Mouse (Mus musculus) heart, embryonic 11.5 days (tissue): ENCODE measurements around the gene Amacr. TPM values are rescaled to one million over a fixed set of nuclear protein-coding genes. Genes with fewer than 3 reads are reported as not detected.

Experiments used
- ATAC-seq: fragments of 200-750 bp; cut with Nextera tagmentation; replicated peaks from 2 replicates; pipeline ENCODE4 v1.8.0; 2017; ENCODE audit warnings: moderate library complexity; ENCODE audit not compliant: insufficient number of reproducible peaks, low FRiP score, low TSS enrichment
- H3K27ac ChIP-seq: fragments of 300-500 bp; sonication (generic); 2 replicates; pipeline ENCODE4 v1.5.1; 2014; ENCODE audit warnings: mild to moderate bottlenecking, low read depth, low read length
- H3K27me3 ChIP-seq: fragments of 300-500 bp; sonication (generic); 2 replicates; pipeline ENCODE4 v1.6.1; 2014; ENCODE audit warnings: mild to moderate bottlenecking, low read length, mixed read lengths; ENCODE audit not compliant: control insufficient read depth, insufficient read depth
- H3K36me3 ChIP-seq: fragments of 300-500 bp; sonication (generic); 2 replicates; pipeline ENCODE4 v1.6.1; 2014; ENCODE audit warnings: mild to moderate bottlenecking, low read length, moderate library complexity, mixed read lengths; ENCODE audit not compliant: control insufficient read depth, insufficient read depth
- H3K4me1 ChIP-seq: fragments of 300-500 bp; sonication (generic); 2 replicates; pipeline ENCODE4 v1.6.1; 2014; ENCODE audit warnings: low read length; ENCODE audit not compliant: control insufficient read depth, insufficient read depth
- H3K4me2 ChIP-seq: fragments of 300-500 bp; sonication (generic); 2 replicates; pipeline ENCODE4 v1.6.1; 2014; ENCODE audit warnings: mild to moderate bottlenecking, moderate library complexity
- H3K4me3 ChIP-seq: fragments of 300-500 bp; sonication (generic); 2 replicates; pipeline ENCODE4 v1.5.1; 2014; ENCODE audit warnings: low read depth, low read length
- H3K9ac ChIP-seq: fragments of 300-500 bp; sonication (generic); 2 replicates; pipeline ENCODE4 v1.6.1; 2014; ENCODE audit warnings: mild to moderate bottlenecking, low read depth, low read length, moderate library complexity
- H3K9me3 ChIP-seq: fragments of 300-500 bp; sonication (generic); replicated peaks from 2 replicates; pipeline ENCODE4 v1.6.1; 2016; ENCODE audit warnings: low read length; ENCODE audit not compliant: control insufficient read depth
- WGBS: fragments of 180-500 bp; shearing (Covaris S2); extraction: QIAGEN DNeasy Blood & Tissue Kit; methylation state at CpG from one replicate; pipeline ENCODE4 v1.1.7; 2014; ENCODE audit not compliant: insufficient replicate concordance; 5-methylcytosine and 5-hydroxymethylcytosine counted together
- polyA plus RNA-seq: library from polyadenylated mRNA; unstranded; fragments of >200 nt; fragmentation: Nextera tagmentation; extraction: Ambion mirVana; gene quantifications from 2 replicates; pipeline ENCODE4 v1.2.1, GENCODE M21; 2014

Amacr gene
- polyA plus RNA-seq, 1 experiment from 2014 or later = 16.7 TPM

DNA sequence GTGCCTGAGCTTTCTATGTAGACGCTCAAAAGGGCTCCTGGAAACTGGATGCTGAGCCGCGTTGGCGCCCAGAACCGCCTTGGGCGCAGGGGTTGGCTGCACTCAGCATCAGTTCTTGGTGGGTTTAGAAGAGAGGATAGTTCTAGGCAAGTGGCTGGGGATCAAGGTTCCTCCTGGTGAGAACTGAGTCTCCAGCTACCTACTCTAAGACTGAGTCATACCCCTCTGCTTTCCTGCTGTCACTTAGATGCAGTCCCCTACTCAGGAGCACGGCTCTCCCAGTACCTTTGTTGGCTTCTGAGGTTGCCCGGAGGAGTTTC, 55.8 kb downstream of the Amacr start:
- no peak for ATAC-seq
- Histone ChIP-seq H3K4me3 (peak overlapping the region; percentile 41; the same call in 1 of the 2 replicates), H3K27me3 (peaks cover 54% of the 10 kb centered on the region), H3K4me1 (peaks cover 11% of the 10 kb centered on the region), H3K4me2 (peak overlapping the region; percentile 71), H3K9ac (no peak overlapping the region), H3K27ac (no peak overlapping the region), H3K36me3 (no peaks in the 10 kb centered on the region), H3K9me3 (no peaks in the 10 kb centered on the region)
- whole genome bisulfite sequencing = 5% methylated on average over 8 of the region's 8 CpGs

DNA sequence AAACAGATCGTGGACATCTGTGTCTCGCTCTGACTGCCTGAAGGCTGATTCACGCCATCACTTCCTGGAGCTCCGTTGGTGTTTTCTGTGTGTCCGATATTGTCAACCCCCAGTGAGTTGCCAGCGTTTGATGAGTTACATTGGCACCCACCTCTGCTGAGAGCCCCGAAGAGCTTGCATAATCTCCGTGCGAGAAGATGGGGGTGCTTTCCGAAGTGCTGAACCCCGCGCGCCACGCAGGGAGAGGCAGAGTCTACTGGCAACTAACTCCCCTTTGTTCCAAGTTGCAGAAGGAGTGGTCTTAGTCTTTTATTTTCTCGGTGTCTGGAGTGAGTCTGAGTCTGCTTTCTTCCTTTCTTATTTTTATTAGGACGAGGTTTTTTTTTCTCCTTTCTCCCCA, 56.2 kb downstream of the Amacr start, which contains the start of gene Rxfp3:
Gene Rxfp3 (minus strand): TSS at position 281 of the 400 bp plus-strand sequence.
- Histone ChIP-seq H3K4me3 (peak within 1 kb of the TSS; percentile 41), H3K4me2 (peak within 1 kb of the TSS; percentile 71), H3K4me1 (peaks cover 11% of the 10 kb centered on the region), H3K36me3 (no peaks in the 10 kb centered on the region), H3K9ac (no peak within 1 kb of the TSS), H3K27me3 (peaks cover 54% of the 10 kb centered on the region), H3K27ac (no peak within 1 kb of the TSS), H3K9me3 (no peaks in the 10 kb centered on the region)
- 9% methylated on average over 16 of the region's 16 CpGs for WGBS
- ATAC-seq = no peak

DNA sequence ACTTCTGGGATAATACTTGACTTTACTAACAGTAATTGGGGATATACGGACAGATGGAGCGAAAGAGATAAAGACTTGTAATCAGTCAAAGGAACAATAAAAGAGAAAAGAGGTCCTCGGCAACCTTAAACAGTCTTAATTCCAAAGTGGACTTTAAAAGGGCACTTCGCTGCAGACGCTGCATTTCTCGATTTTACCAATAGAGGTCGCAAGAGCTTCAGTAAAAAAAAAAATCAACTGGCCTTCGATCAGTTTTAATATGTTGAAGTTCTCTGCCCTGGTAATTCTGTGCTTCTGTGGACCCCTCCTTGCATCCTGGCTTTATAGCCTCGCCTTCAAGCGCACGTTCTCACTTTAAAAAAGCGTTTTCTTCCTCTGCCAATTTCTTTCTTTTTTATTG, 56.9 kb downstream of the Amacr start:
- Histone ChIP-seq H3K9ac (no peak overlapping the region), H3K27me3 (peaks cover 51% of the 10 kb centered on the region), H3K9me3 (no peaks in the 10 kb centered on the region), H3K36me3 (no peaks in the 10 kb centered on the region), H3K4me1 (peaks cover 11% of the 10 kb centered on the region), H3K27ac (no peak overlapping the region), H3K4me3 (no peak overlapping the region), H3K4me2 (no peak overlapping the region)
- WGBS = 5% methylated on average over 12 of the region's 12 CpGs
- ATAC-seq = no peak

DNA sequence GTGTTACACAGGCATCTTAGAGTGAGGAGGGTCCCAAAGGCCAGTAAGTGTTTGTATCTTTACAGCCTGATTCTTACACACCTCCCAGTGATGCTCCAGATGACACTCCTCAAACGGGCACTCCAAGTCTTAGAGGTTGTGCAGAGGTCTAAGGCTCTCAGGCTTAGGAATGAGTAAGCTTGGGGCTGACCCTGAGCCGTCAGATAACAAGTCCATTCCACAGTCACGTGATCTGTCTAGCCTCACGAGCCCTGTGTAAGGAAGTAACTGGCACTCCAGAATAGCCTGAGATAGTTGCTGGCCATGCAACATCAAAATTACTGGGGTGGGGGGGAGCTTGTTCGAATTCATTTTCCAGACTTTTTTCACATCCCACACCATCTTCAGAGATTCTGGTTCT, 58.5 kb downstream of the Amacr start:
- no peak overlapping the region for H3K4me3 ChIP-seq
- no peak; the same call in 1 of the 2 replicates for ATAC-seq
- H3K27me3 ChIP-seq = peaks cover 35% of the 10 kb centered on the region
- WGBS = 19% methylated on average over 5 of the region's 5 CpGs
- H3K4me1 ChIP-seq = peaks cover 11% of the 10 kb centered on the region
- no peak overlapping the region for H3K4me2 ChIP-seq
- no peak overlapping the region for H3K9ac ChIP-seq
- no peaks in the 10 kb centered on the region for H3K9me3 ChIP-seq
- no peaks in the 10 kb centered on the region for H3K36me3 ChIP-seq
- no peak overlapping the region for H3K27ac ChIP-seq

DNA sequence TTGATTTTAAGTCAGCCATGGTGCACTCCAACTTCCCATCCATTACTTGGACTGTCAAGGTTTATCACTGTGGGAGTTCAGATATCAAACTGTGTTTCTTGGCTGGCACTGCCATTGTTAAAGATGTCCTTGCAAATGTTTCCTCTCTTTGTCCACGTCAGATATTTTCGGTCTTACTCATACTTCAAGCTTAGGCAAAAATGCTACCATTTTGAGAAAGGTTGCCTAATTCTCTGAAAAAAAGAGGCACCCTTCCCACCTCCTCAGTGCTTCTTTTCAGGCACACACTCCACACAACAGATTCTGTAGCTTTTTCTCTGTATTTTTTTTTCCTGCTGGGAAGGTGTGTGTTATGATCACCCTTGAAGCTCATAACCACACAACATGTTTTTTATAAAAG, 59.7 kb downstream of the Amacr start:
- Histone ChIP-seq H3K9me3 (no peaks in the 10 kb centered on the region), H3K4me3 (no peak overlapping the region), H3K4me2 (no peak overlapping the region), H3K36me3 (no peaks in the 10 kb centered on the region), H3K27ac (no peak overlapping the region), H3K9ac (no peak overlapping the region), H3K4me1 (peaks cover 6% of the 10 kb centered on the region), H3K27me3 (peaks cover 23% of the 10 kb centered on the region)
- no peak for ATAC-seq
- WGBS = 61% methylated on average over 2 of the region's 2 CpGs

GRCm38 (mm10) chr15:11042828-11043227, 61.3 kb downstream of the Amacr start:
- Histone ChIP-seq H3K9me3 (no peaks in the 10 kb centered on the region), H3K27me3 (peaks cover 7% of the 10 kb centered on the region), H3K4me2 (no peak overlapping the region), H3K9ac (no peak overlapping the region), H3K27ac (no peak overlapping the region), H3K4me3 (no peak overlapping the region), H3K4me1 (no peaks in the 10 kb centered on the region), H3K36me3 (no peaks in the 10 kb centered on the region)
- 71% methylated on average over 5 of the region's 5 CpGs for WGBS
- ATAC-seq = no peak

Other genes starting within 250 kb of the Amacr start
- 0.19 and 0.66 TPM in 2 replicates for gene C1qtnf3, start 29.4 kb upstream of the Amacr start, polyA plus RNA-seq
- gene Slc45a2, start 19.0 kb downstream of the Amacr start, polyA plus RNA-seq = 0.04 TPM in 1 of 2 replicates, not detected in the other
- 0.25 TPM in 1 of 2 replicates, not detected in the other for gene Rxfp3, start 56.2 kb downstream of the Amacr start, polyA plus RNA-seq
- 1.4 and 1.5 TPM in 2 replicates for gene Adamts12, start 83.0 kb downstream of the Amacr start, polyA plus RNA-seq